Mouse (Mus musculus) forebrain, embryonic 13.5 days (tissue): Measurements from ENCODE around the gene Trim41. TPM values are rescaled to one million over a fixed set of nuclear protein-coding genes. Genes with fewer than 3 reads are reported as not detected.

Source experiments
- ATAC-seq: fragments of 200-750 bp; cut with Nextera tagmentation; 2 replicates; pipeline ENCODE4 v1.8.0; 2017
- H3K27ac ChIP-seq: fragments of 300-500 bp; sonication (generic); 2 replicates; pipeline ENCODE4 v1.5.1; 2015; ENCODE audit warnings: inconsistent platforms, mild to moderate bottlenecking, moderate library complexity
- H3K27me3 ChIP-seq: fragments of 300-500 bp; sonication (generic); 2 replicates; pipeline ENCODE4 v1.6.1; 2015; ENCODE audit warnings: mild to moderate bottlenecking, inconsistent platforms
- H3K36me3 ChIP-seq: fragments of 300-500 bp; sonication (generic); 2 replicates; pipeline ENCODE4 v1.6.1; 2015; ENCODE audit warnings: mild to moderate bottlenecking, inconsistent platforms; ENCODE audit not compliant: poor library complexity, severe bottlenecking
- H3K4me1 ChIP-seq: fragments of 300-500 bp; sonication (generic); 2 replicates; pipeline ENCODE4 v1.6.1; 2015; ENCODE audit warnings: inconsistent platforms
- H3K4me2 ChIP-seq: fragments of 300-500 bp; sonication (generic); 2 replicates; pipeline ENCODE4 v1.6.1; 2015; ENCODE audit warnings: inconsistent platforms, mild to moderate bottlenecking, moderate library complexity
- H3K4me3 ChIP-seq: fragments of 300-500 bp; sonication (generic); 2 replicates; pipeline ENCODE4 v1.5.1; 2015; ENCODE audit warnings: mild to moderate bottlenecking, inconsistent platforms
- H3K9ac ChIP-seq: fragments of 300-500 bp; sonication (generic); 2 replicates; pipeline ENCODE4 v1.6.1; 2015; ENCODE audit warnings: mild to moderate bottlenecking, inconsistent platforms
- H3K9me3 ChIP-seq: fragments of 300-500 bp; sonication (generic); replicated peaks from 2 replicates; pipeline ENCODE4 v1.6.1; 2016; ENCODE audit warnings: inconsistent platforms
- WGBS: fragments of 180-500 bp; shearing (Covaris S2); methylation state at CpG from one replicate; pipeline ENCODE4 v1.1.7; 2015; 5-methylcytosine and 5-hydroxymethylcytosine counted together
- polyA plus RNA-seq: library from polyadenylated mRNA; unstranded; fragments of >200 nt; fragmentation: Nextera tagmentation; extraction: Ambion mirVana; gene quantifications from 2 replicates; pipeline ENCODE4 v1.2.1, GENCODE M21; 2015

The Trim41 gene
- polyA plus RNA-seq, 1 experiment from 2014 or later, result 6.0 TPM

GRCm38 (mm10) chr11:48776664-48777063, 40.5 kb downstream of the Trim41 start:
- 47% methylated on average over 9 of the region's 9 CpGs for WGBS
- H3K27ac ChIP-seq, result no peak overlapping the region
- peaks cover 5% of the 10 kb centered on the region; the same call in 1 of the 2 replicates for H3K4me1 ChIP-seq
- no peak overlapping the region for H3K4me2 ChIP-seq
- H3K9ac ChIP-seq, result no peak overlapping the region
- H3K36me3 ChIP-seq, result no peaks in the 10 kb centered on the region
- ATAC-seq, result no peak
- H3K4me3 ChIP-seq, result no peak overlapping the region
- no peaks in the 10 kb centered on the region for H3K27me3 ChIP-seq
- no peaks in the 10 kb centered on the region for H3K9me3 ChIP-seq

GRCm38 (mm10) chr11:48775483-48775882, 41.7 kb downstream of the Trim41 start:
- no peaks in the 10 kb centered on the region for H3K27me3 ChIP-seq
- H3K27ac ChIP-seq, result no peak overlapping the region
- WGBS, result 3% methylated on average over 7 of the region's 7 CpGs
- peaks cover 5% of the 10 kb centered on the region; the same call in 1 of the 2 replicates for H3K4me1 ChIP-seq
- H3K9ac ChIP-seq, result no peak overlapping the region
- peak; percentile 54; the same call in 1 of the 2 replicates for ATAC-seq
- no peaks in the 10 kb centered on the region for H3K36me3 ChIP-seq
- H3K4me2 ChIP-seq, result 0 out of 2 replicates have a peak overlapping the region, but pooled peaks have one; percentile 24
- no peak overlapping the region for H3K4me3 ChIP-seq
- no peaks in the 10 kb centered on the region for H3K9me3 ChIP-seq

GRCm38 (mm10) chr11:48774443-48775298, 42.5 kb downstream of the Trim41 start:
- no peaks in the 10 kb centered on the region for H3K36me3 ChIP-seq
- H3K9me3 ChIP-seq, result no peaks in the 10 kb centered on the region
- H3K4me3 ChIP-seq, result 0 out of 2 replicates have a peak overlapping the region, but pooled peaks have one; percentile 6
- no peak overlapping the region for H3K27ac ChIP-seq
- no peaks in the 10 kb centered on the region for H3K27me3 ChIP-seq
- H3K4me2 ChIP-seq, result peak overlapping the region; percentile 36
- peaks cover 5% of the 10 kb centered on the region; the same call in 1 of the 2 replicates for H3K4me1 ChIP-seq
- H3K9ac ChIP-seq, result no peak overlapping the region
- WGBS, result 30% methylated on average over 17 of the region's 17 CpGs
- ATAC-seq, result peak; percentile 48

GRCm38 (mm10) chr11:48771691-48772090, 45.5 kb downstream of the Trim41 start:
- WGBS, result 7% methylated on average over 2 of the region's 2 CpGs
- H3K4me3 ChIP-seq, result no peak overlapping the region
- no peak for ATAC-seq

GRCm38 (mm10) chr11:48767195-48767876, 49.8 kb downstream of the Trim41 start:
- no peak overlapping the region for H3K27ac ChIP-seq
- H3K27me3 ChIP-seq, result no peaks in the 10 kb centered on the region
- H3K4me3 ChIP-seq, result no peak overlapping the region
- no peak overlapping the region for H3K9ac ChIP-seq
- WGBS, result 86% methylated on average over 14 of the region's 14 CpGs
- no peaks in the 10 kb centered on the region for H3K4me1 ChIP-seq
- no peak for ATAC-seq
- H3K4me2 ChIP-seq, result no peak overlapping the region
- no peaks in the 10 kb centered on the region for H3K9me3 ChIP-seq
- H3K36me3 ChIP-seq, result no peaks in the 10 kb centered on the region

More at GRCm38 (mm10) chr11:48771691-48772090, 45.5 kb downstream of the Trim41 start:
- H3K9ac ChIP-seq, result no peak overlapping the region
- no peak overlapping the region for H3K4me2 ChIP-seq
- H3K27ac ChIP-seq, result no peak overlapping the region
- no peaks in the 10 kb centered on the region for H3K9me3 ChIP-seq
- H3K27me3 ChIP-seq, result no peaks in the 10 kb centered on the region
- H3K36me3 ChIP-seq, result no peaks in the 10 kb centered on the region
- H3K4me1 ChIP-seq, result peaks cover 5% of the 10 kb centered on the region; the same call in 1 of the 2 replicates

GRCm38 (mm10) chr11:48764119-48764518, 53.0 kb downstream of the Trim41 start:
- H3K4me3 ChIP-seq, result no peak overlapping the region
- WGBS, result 96% methylated on average over 9 of the region's 9 CpGs
- H3K4me1 ChIP-seq, result no peaks in the 10 kb centered on the region
- H3K9ac ChIP-seq, result no peak overlapping the region
- H3K36me3 ChIP-seq, result no peaks in the 10 kb centered on the region
- no peak overlapping the region for H3K4me2 ChIP-seq
- no peaks in the 10 kb centered on the region for H3K27me3 ChIP-seq
- H3K9me3 ChIP-seq, result no peaks in the 10 kb centered on the region
- H3K27ac ChIP-seq, result no peak overlapping the region
- ATAC-seq, result no peak

GRCm38 (mm10) chr11:48759021-48759420, 58.1 kb downstream of the Trim41 start:
- Histone ChIP-seq H3K27me3 (no peaks in the 10 kb centered on the region), H3K27ac (no peak overlapping the region), H3K4me2 (no peak overlapping the region), H3K9ac (no peak overlapping the region), H3K4me3 (no peak overlapping the region), H3K36me3 (no peaks in the 10 kb centered on the region), H3K9me3 (no peaks in the 10 kb centered on the region), H3K4me1 (no peaks in the 10 kb centered on the region)
- 88% methylated on average over 8 of the region's 8 CpGs for WGBS
- ATAC-seq, result no peak

Other genes with a start within 250 kb of the Trim41 start
- gene Rack1, start 17.0 kb downstream of the Trim41 start, polyA plus RNA-seq, result 585 and 587 TPM in 2 replicates
- gene Trim7, start 8.8 kb upstream of the Trim41 start, polyA plus RNA-seq, result 0.71 and 0.80 TPM in 2 replicates
- gene Gm12184, start 9.3 kb upstream of the Trim41 start, polyA plus RNA-seq, result 4.2 and 5.2 TPM in 2 replicates
- gene Irgm1, start 54.3 kb upstream of the Trim41 start, polyA plus RNA-seq, result 1.6 and 1.9 TPM in 2 replicates
- gene Gm5431, start 84.9 kb upstream of the Trim41 start, polyA plus RNA-seq, result 0.08 TPM in 1 of 2 replicates, not detected in the other
- gene Psme2b, start 128.8 kb upstream of the Trim41 start, polyA plus RNA-seq, result 1.5 and 2.2 TPM in 2 replicates
- gene Olfr56, start 161.5 kb upstream of the Trim41 start, polyA plus RNA-seq, result not detected in 2 replicates
- 0.15 and 0.24 TPM in 2 replicates for gene 9930111J21Rik1, start 162.0 kb upstream of the Trim41 start, polyA plus RNA-seq
- gene Gm12185, start 174.9 kb upstream of the Trim41 start, polyA plus RNA-seq, result not detected in 2 replicates
- gene Tgtp1, start 176.8 kb upstream of the Trim41 start, polyA plus RNA-seq, result not detected in 2 replicates
- gene 9930111J21Rik2, start 233.9 kb upstream of the Trim41 start, polyA plus RNA-seq, result 0.13 and 0.21 TPM in 2 replicates
- not detected in 2 replicates for gene Tgtp2, start 246.9 kb upstream of the Trim41 start, polyA plus RNA-seq